Mouse (Mus musculus): Measurements from ENCODE around the gene Disp1. TPM values are rescaled to one million over a fixed set of nuclear protein-coding genes. Genes with fewer than 3 reads are reported as not detected.

Gene Disp1
- polyA plus RNA-seq, 1 experiment from 2014 or later = 8.6 TPM

GRCm38 (mm10) chr1:183082436-183082835 lies 138.9 kb downstream of the Disp1 start:
- WGBS = 76% methylated on average over 4 of the region's 4 CpGs
- no peak for DNase-seq (ENCODE audit: low spot score)
- Histone ChIP-seq H3K4me3 (no peak overlapping the region), H3K27ac (replicated peaks) (no peak overlapping the region), H3K4me1 (peaks cover 12% of the 10 kb centered on the region), H3K27me3 (ENCODE audit: low read depth, poor library complexity, severe bottlenecking) (no peaks in the 10 kb centered on the region), H3K9me3 (replicated peaks) (no peaks in the 10 kb centered on the region; the same call in 1 of the 2 replicates), H3K36me3 (peaks cover 34% of the 10 kb centered on the region)

- Histone ChIP-seq H3K4me1 (peaks cover 12% of the 10 kb centered on the region), H3K36me3 (peaks cover 21% of the 10 kb centered on the region), H3K9me3 (replicated peaks) (no peaks in the 10 kb centered on the region; the same call in 1 of the 2 replicates), H3K27me3 (ENCODE audit: low read depth, poor library complexity, severe bottlenecking) (no peaks in the 10 kb centered on the region), H3K4me3 (no peak overlapping the region), H3K27ac (replicated peaks) (no peak overlapping the region)
- DNase-seq (ENCODE audit: low spot score) = no peak
Measured at GRCm38 (mm10) chr1:183081126-183081525, 140.2 kb downstream of the Disp1 start.

GRCm38 (mm10) chr1:183075121-183075822 lies 146.1 kb downstream of the Disp1 start:
- no peak for DNase-seq (ENCODE audit: low spot score)

GRCm38 (mm10) chr1:183072263-183073050 lies 148.9 kb downstream of the Disp1 start:
- H3K4me3 ChIP-seq = no peak overlapping the region
- H3K27me3 ChIP-seq (ENCODE audit: low read depth, poor library complexity, severe bottlenecking) = no peaks in the 10 kb centered on the region
- WGBS = 82% methylated on average over 12 of the region's 12 CpGs
- no peak for DNase-seq (ENCODE audit: low spot score)
- peak overlapping the region; percentile 46; the same call in 1 of the 2 replicates for H3K27ac ChIP-seq (replicated peaks)
- no peaks in the 10 kb centered on the region for H3K9me3 ChIP-seq (replicated peaks)
- peaks cover 12% of the 10 kb centered on the region for H3K4me1 ChIP-seq
- no peaks in the 10 kb centered on the region for H3K36me3 ChIP-seq

More at GRCm38 (mm10) chr1:183075121-183075822, 146.1 kb downstream of the Disp1 start:
- no peaks in the 10 kb centered on the region for H3K36me3 ChIP-seq
- H3K4me3 ChIP-seq = no peak overlapping the region
- 72% methylated on average over 15 of the region's 15 CpGs for WGBS
- H3K27me3 ChIP-seq (ENCODE audit: low read depth, poor library complexity, severe bottlenecking) = no peaks in the 10 kb centered on the region
- H3K4me1 ChIP-seq = peaks cover 21% of the 10 kb centered on the region
- 0 out of 2 replicates have a peak overlapping the region, but pooled peaks have one; percentile 49 for H3K27ac ChIP-seq (replicated peaks)
- H3K9me3 ChIP-seq (replicated peaks) = no peaks in the 10 kb centered on the region; the same call in 1 of the 2 replicates

- DNase-seq (ENCODE audit: low spot score) = no peak
- Histone ChIP-seq H3K27me3 (ENCODE audit: low read depth, poor library complexity, severe bottlenecking) (no peaks in the 10 kb centered on the region), H3K36me3 (no peaks in the 10 kb centered on the region), H3K9me3 (replicated peaks) (no peaks in the 10 kb centered on the region), H3K4me1 (peaks cover 6% of the 10 kb centered on the region), H3K4me3 (no peak overlapping the region), H3K27ac (replicated peaks) (no peak overlapping the region)
- 89% methylated on average over 8 of the region's 8 CpGs for WGBS
Measured at GRCm38 (mm10) chr1:183069954-183070649, 151.2 kb downstream of the Disp1 start.

GRCm38 (mm10) chr1:183067807-183068206 lies 153.5 kb downstream of the Disp1 start:
- no peaks in the 10 kb centered on the region for H3K27me3 ChIP-seq (ENCODE audit: low read depth, poor library complexity, severe bottlenecking)
- 89% methylated on average over 7 of the region's 7 CpGs for WGBS
- H3K27ac ChIP-seq (replicated peaks) = no peak overlapping the region
- DNase-seq (ENCODE audit: low spot score) = no peak
- H3K36me3 ChIP-seq = no peaks in the 10 kb centered on the region
- 0 out of 2 replicates have a peak, but pooled peaks cover 2% of the 10 kb centered on the region for H3K4me1 ChIP-seq
- no peak overlapping the region for H3K4me3 ChIP-seq
- no peaks in the 10 kb centered on the region for H3K9me3 ChIP-seq (replicated peaks)

GRCm38 (mm10) chr1:183066981-183067380 lies 154.3 kb downstream of the Disp1 start:
- Histone ChIP-seq H3K9me3 (replicated peaks) (no peaks in the 10 kb centered on the region), H3K27me3 (ENCODE audit: low read depth, poor library complexity, severe bottlenecking) (no peaks in the 10 kb centered on the region), H3K36me3 (no peaks in the 10 kb centered on the region), H3K27ac (replicated peaks) (no peak overlapping the region), H3K4me3 (no peak overlapping the region), H3K4me1 (no peaks in the 10 kb centered on the region)
- 83% methylated on average over 4 of the region's 4 CpGs for WGBS
- DNase-seq (ENCODE audit: low spot score) = no peak

- no peak for DNase-seq (ENCODE audit: low spot score)
- Histone ChIP-seq H3K27ac (replicated peaks) (no peak overlapping the region), H3K4me3 (no peak overlapping the region), H3K27me3 (ENCODE audit: low read depth, poor library complexity, severe bottlenecking) (0 out of 2 replicates have a peak, but pooled peaks cover 4% of the 10 kb centered on the region), H3K4me1 (0 out of 2 replicates have a peak, but pooled peaks cover 4% of the 10 kb centered on the region), H3K9me3 (replicated peaks) (no peaks in the 10 kb centered on the region), H3K36me3 (no peaks in the 10 kb centered on the region)
- WGBS = 82% methylated on average over 2 of the region's 2 CpGs
Measured at GRCm38 (mm10) chr1:183060611-183061010, 160.7 kb downstream of the Disp1 start.

GRCm38 (mm10) chr1:183056289-183056655 lies 165.1 kb downstream of the Disp1 start:
- 65% methylated on average over 3 of the region's 3 CpGs for WGBS
- Histone ChIP-seq H3K4me1 (0 out of 2 replicates have a peak, but pooled peaks cover 4% of the 10 kb centered on the region), H3K9me3 (replicated peaks) (no peaks in the 10 kb centered on the region), H3K27me3 (ENCODE audit: low read depth, poor library complexity, severe bottlenecking) (0 out of 2 replicates have a peak, but pooled peaks cover 4% of the 10 kb centered on the region), H3K27ac (replicated peaks) (no peak overlapping the region), H3K36me3 (no peaks in the 10 kb centered on the region), H3K4me3 (no peak overlapping the region)
- DNase-seq (ENCODE audit: low spot score) = no peak

GRCm38 (mm10) chr1:183055608-183056288 lies 165.6 kb downstream of the Disp1 start:
- H3K27ac ChIP-seq (replicated peaks) = no peak overlapping the region
- H3K9me3 ChIP-seq (replicated peaks) = no peaks in the 10 kb centered on the region
- H3K4me1 ChIP-seq = 0 out of 2 replicates have a peak, but pooled peaks cover 4% of the 10 kb centered on the region
- no peaks in the 10 kb centered on the region for H3K36me3 ChIP-seq
- H3K27me3 ChIP-seq (ENCODE audit: low read depth, poor library complexity, severe bottlenecking) = 0 out of 2 replicates have a peak, but pooled peaks cover 4% of the 10 kb centered on the region
- no peak overlapping the region for H3K4me3 ChIP-seq
- 77% methylated on average over 2 of the region's 2 CpGs for WGBS
- no peak for DNase-seq (ENCODE audit: low spot score)

- no peaks in the 10 kb centered on the region for H3K36me3 ChIP-seq
- WGBS = 84% methylated on average over 7 of the region's 7 CpGs
- no peaks in the 10 kb centered on the region for H3K9me3 ChIP-seq (replicated peaks)
- no peak for DNase-seq (ENCODE audit: low spot score)
- H3K27ac ChIP-seq (replicated peaks) = no peak overlapping the region
- no peaks in the 10 kb centered on the region for H3K4me1 ChIP-seq
- H3K4me3 ChIP-seq = no peak overlapping the region
- peaks cover 14% of the 10 kb centered on the region; the same call in 1 of the 2 replicates for H3K27me3 ChIP-seq (ENCODE audit: low read depth, poor library complexity, severe bottlenecking)
Measured at GRCm38 (mm10) chr1:183052663-183053062, 168.7 kb downstream of the Disp1 start.

- DNase-seq (ENCODE audit: low spot score) = no peak
- H3K9me3 ChIP-seq (replicated peaks) = no peaks in the 10 kb centered on the region
- WGBS = 85% methylated on average over 6 of the region's 6 CpGs
- no peaks in the 10 kb centered on the region for H3K36me3 ChIP-seq
- H3K27ac ChIP-seq (replicated peaks) = no peak overlapping the region
- H3K27me3 ChIP-seq (ENCODE audit: low read depth, poor library complexity, severe bottlenecking) = peaks cover 28% of the 10 kb centered on the region; the same call in 1 of the 2 replicates
- peaks cover 15% of the 10 kb centered on the region for H3K4me1 ChIP-seq
- no peak overlapping the region for H3K4me3 ChIP-seq
Measured at GRCm38 (mm10) chr1:183049295-183049694, 172.0 kb downstream of the Disp1 start.
